Mouse (Mus musculus) intestine, embryonic 16.5 days (tissue): ENCODE data around the gene Tas1r3. TPM values are rescaled to one million over a fixed set of nuclear protein-coding genes. Genes with fewer than 3 reads are reported as not detected.
A peak's percentile ranks its signal among the peaks of the same experiment; 100 is the strongest.

ENCODE experiments used
- ATAC-seq: fragments of 200-750 bp; cut with Nextera tagmentation; 2 replicates; pipeline ENCODE4 v1.8.0; 2017; ENCODE audit warnings: moderate TSS enrichment, moderate library complexity
- H3K27ac ChIP-seq: fragments of 300-500 bp; sonication (generic); 2 replicates; pipeline ENCODE4 v1.5.1; 2014; ENCODE audit warnings: mild to moderate bottlenecking, low read length
- H3K27me3 ChIP-seq: fragments of 300-500 bp; sonication (generic); replicated peaks from 2 replicates; pipeline ENCODE4 v1.6.1; 2014; ENCODE audit warnings: low read length, control low read depth, mixed read lengths; ENCODE audit not compliant: control insufficient read depth, insufficient read depth
- H3K36me3 ChIP-seq: fragments of 300-500 bp; sonication (generic); 2 replicates; pipeline ENCODE4 v1.6.1; 2014; ENCODE audit warnings: low read length, control low read depth; ENCODE audit not compliant: control insufficient read depth, insufficient read depth
- H3K4me1 ChIP-seq: fragments of 300-500 bp; sonication (generic); 2 replicates; pipeline ENCODE4 v1.6.1; 2014; ENCODE audit warnings: low read length, control low read depth, mixed read lengths; ENCODE audit not compliant: control insufficient read depth, insufficient read depth
- H3K4me2 ChIP-seq: fragments of 300-500 bp; sonication (generic); 2 replicates; pipeline ENCODE4 v1.6.1; 2014; ENCODE audit warnings: low read depth, low read length, control low read depth
- H3K4me3 ChIP-seq: fragments of 300-500 bp; sonication (generic); 2 replicates; pipeline ENCODE4 v1.5.1; 2014; ENCODE audit warnings: mild to moderate bottlenecking, low read length
- H3K9ac ChIP-seq: fragments of 300-500 bp; sonication (generic); 2 replicates; pipeline ENCODE4 v1.6.1; 2014; ENCODE audit warnings: low read depth, low read length
- H3K9me3 ChIP-seq: fragments of 300-500 bp; sonication (generic); 2 replicates; pipeline ENCODE4 v1.6.1; 2016; ENCODE audit warnings: low read length, control low read depth; ENCODE audit not compliant: control insufficient read depth
- WGBS: fragments of 180-500 bp; shearing (Covaris S2); extraction: QIAGEN DNeasy Blood & Tissue Kit; methylation state at CpG from one replicate; pipeline ENCODE4 v1.1.7; 2014; 5-methylcytosine and 5-hydroxymethylcytosine counted together
- polyA plus RNA-seq: library from polyadenylated mRNA; unstranded; fragments of >200 nt; fragmentation: Nextera tagmentation; extraction: Ambion mirVana; gene quantifications from 2 replicates; pipeline ENCODE4 v1.2.1, GENCODE M21; 2015

The Tas1r3 gene
- polyA plus RNA-seq, 1 experiment from 2014 or later = 0.32 TPM

GRCm38 (mm10) chr4:155868614-155869298, 5.6 kb upstream of the Tas1r3 start:
- H3K27me3 ChIP-seq = no peaks in the 10 kb centered on the region
- 7% methylated on average over 22 of the region's 22 CpGs for WGBS
- ATAC-seq = peak; percentile 72
- peak overlapping the region; percentile 74 for H3K4me3 ChIP-seq
- H3K27ac ChIP-seq = no peak overlapping the region
- H3K9me3 ChIP-seq = no peaks in the 10 kb centered on the region
- peak overlapping the region; percentile 77 for H3K4me2 ChIP-seq
- peaks cover 3% of the 10 kb centered on the region; the same call in 1 of the 2 replicates for H3K36me3 ChIP-seq
- H3K4me1 ChIP-seq = peaks cover 18% of the 10 kb centered on the region
- peak overlapping the region; percentile 77 for H3K9ac ChIP-seq

GRCm38 (mm10) chr4:155861787-155862186, 1.4 kb downstream of the Tas1r3 start:
- Histone ChIP-seq H3K9ac (no peak overlapping the region), H3K36me3 (peaks cover 14% of the 10 kb centered on the region), H3K4me1 (no peaks in the 10 kb centered on the region), H3K4me3 (no peak overlapping the region), H3K9me3 (no peaks in the 10 kb centered on the region), H3K27ac (no peak overlapping the region), H3K27me3 (no peaks in the 10 kb centered on the region), H3K4me2 (no peak overlapping the region)
- WGBS = 88% methylated on average over 7 of the region's 7 CpGs
- ATAC-seq = no peak

GRCm38 (mm10) chr4:155859318-155859717, 3.8 kb downstream of the Tas1r3 start:
- WGBS = 17% methylated on average over 13 of the region's 13 CpGs
- no peaks in the 10 kb centered on the region for H3K4me1 ChIP-seq
- no peaks in the 10 kb centered on the region for H3K9me3 ChIP-seq
- no peak overlapping the region for H3K4me3 ChIP-seq
- no peak overlapping the region for H3K4me2 ChIP-seq
- H3K36me3 ChIP-seq = peaks cover 26% of the 10 kb centered on the region
- no peak overlapping the region for H3K9ac ChIP-seq
- H3K27ac ChIP-seq = no peak overlapping the region
- ATAC-seq = peak; percentile 52
- H3K27me3 ChIP-seq = no peaks in the 10 kb centered on the region

GRCm38 (mm10) chr4:155856881-155857280, 6.3 kb downstream of the Tas1r3 start:
- peaks cover 31% of the 10 kb centered on the region for H3K36me3 ChIP-seq
- WGBS = 89% methylated on average over 3 of the region's 3 CpGs
- no peak overlapping the region for H3K27ac ChIP-seq

GRCm38 (mm10) chr4:155856071-155856470, 7.1 kb downstream of the Tas1r3 start:
- no peaks in the 10 kb centered on the region for H3K4me1 ChIP-seq
- H3K9me3 ChIP-seq = no peaks in the 10 kb centered on the region
- 91% methylated on average over 12 of the region's 12 CpGs for WGBS
- no peaks in the 10 kb centered on the region for H3K27me3 ChIP-seq
- peaks cover 31% of the 10 kb centered on the region for H3K36me3 ChIP-seq
- H3K27ac ChIP-seq = no peak overlapping the region
- ATAC-seq = no peak
- H3K4me3 ChIP-seq = no peak overlapping the region
- H3K4me2 ChIP-seq = no peak overlapping the region
- no peak overlapping the region for H3K9ac ChIP-seq

More at GRCm38 (mm10) chr4:155856881-155857280, 6.3 kb downstream of the Tas1r3 start:
- H3K4me1 ChIP-seq = no peaks in the 10 kb centered on the region
- ATAC-seq = no peak
- no peak overlapping the region for H3K4me3 ChIP-seq
- H3K9me3 ChIP-seq = no peaks in the 10 kb centered on the region
- no peak overlapping the region for H3K4me2 ChIP-seq
- no peak overlapping the region for H3K9ac ChIP-seq
- H3K27me3 ChIP-seq = no peaks in the 10 kb centered on the region

- no peak overlapping the region for H3K4me2 ChIP-seq
- peaks cover 31% of the 10 kb centered on the region for H3K36me3 ChIP-seq
- H3K27me3 ChIP-seq = no peaks in the 10 kb centered on the region
- peaks cover 5% of the 10 kb centered on the region; the same call in 1 of the 2 replicates for H3K4me1 ChIP-seq
- no peak overlapping the region for H3K4me3 ChIP-seq
- H3K9ac ChIP-seq = no peak overlapping the region
- WGBS = 92% methylated on average over 12 of the region's 12 CpGs
- ATAC-seq = no peak
- no peak overlapping the region for H3K27ac ChIP-seq
- H3K9me3 ChIP-seq = no peaks in the 10 kb centered on the region
Measured at GRCm38 (mm10) chr4:155854991-155855390, 8.2 kb downstream of the Tas1r3 start.

- Histone ChIP-seq H3K4me3 (no peak overlapping the region), H3K9ac (no peak overlapping the region), H3K9me3 (no peaks in the 10 kb centered on the region), H3K36me3 (peaks cover 29% of the 10 kb centered on the region), H3K27ac (no peak overlapping the region), H3K27me3 (no peaks in the 10 kb centered on the region), H3K4me2 (no peak overlapping the region), H3K4me1 (peaks cover 19% of the 10 kb centered on the region)
- no peak for ATAC-seq
- WGBS = 85% methylated on average over 9 of the region's 9 CpGs
Measured at GRCm38 (mm10) chr4:155853421-155853820, 9.7 kb downstream of the Tas1r3 start.

GRCm38 (mm10) chr4:155851951-155852411, 11.2 kb downstream of the Tas1r3 start:
- H3K9me3 ChIP-seq = no peaks in the 10 kb centered on the region
- no peak overlapping the region for H3K4me3 ChIP-seq
- H3K4me1 ChIP-seq = peaks cover 24% of the 10 kb centered on the region
- 83% methylated on average over 2 of the region's 2 CpGs for WGBS
- no peak overlapping the region for H3K27ac ChIP-seq
- H3K4me2 ChIP-seq = no peak overlapping the region
- no peak overlapping the region for H3K9ac ChIP-seq
- no peak for ATAC-seq
- H3K36me3 ChIP-seq = peaks cover 20% of the 10 kb centered on the region
- H3K27me3 ChIP-seq = no peaks in the 10 kb centered on the region

GRCm38 (mm10) chr4:155851368-155851767, 11.8 kb downstream of the Tas1r3 start:
- no peak overlapping the region for H3K27ac ChIP-seq
- no peak overlapping the region for H3K4me2 ChIP-seq
- no peak overlapping the region for H3K4me3 ChIP-seq
- no peak for ATAC-seq
- no peak overlapping the region for H3K9ac ChIP-seq
- WGBS = 87% methylated on average over 3 of the region's 3 CpGs
- H3K27me3 ChIP-seq = no peaks in the 10 kb centered on the region
- H3K36me3 ChIP-seq = peaks cover 17% of the 10 kb centered on the region; the same call in 1 of the 2 replicates
- no peaks in the 10 kb centered on the region for H3K9me3 ChIP-seq
- H3K4me1 ChIP-seq = peaks cover 27% of the 10 kb centered on the region
